Comparison of ENCODE assay signal across 14 mouse cellular contexts in the genomic region with DNA sequence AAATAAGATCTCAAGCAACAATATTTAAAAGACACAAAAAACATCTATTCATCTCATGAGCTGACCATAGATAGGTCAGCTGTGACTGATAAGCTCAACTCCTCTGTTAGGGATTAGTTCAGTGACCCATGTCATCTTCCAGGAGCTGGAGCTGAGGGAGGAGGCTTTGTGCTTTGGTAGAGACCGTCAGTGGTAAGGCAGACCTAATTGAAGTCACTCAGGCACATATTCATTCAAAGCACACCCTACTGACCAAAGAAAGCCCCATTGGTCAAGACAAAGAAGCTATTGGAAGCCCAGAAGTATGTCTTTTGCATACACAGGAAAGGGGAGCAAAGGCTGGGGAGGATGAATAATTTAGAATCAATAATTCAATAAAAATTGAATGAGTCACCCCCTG. TPM values are rescaled to one million over a fixed set of nuclear protein-coding genes. Genes with fewer than 3 reads are reported as not detected.
DNase-seq lines count a peak whose midpoint lies in the region; ATAC-seq lines count a peak whose summit lies in the region.
"Had no signal": no experiment of that assay in that cellular context is flagged by ENCODE, and none has a peak within 500 bp of the region (broad histone marks: within the 10 kb centered on the region; RNA-seq: fewer than 3 reads in every experiment).

No protein-coding gene starts in this region.

- no peak overlapping the region for H3K9ac ChIP-seq in forebrain, embryonic 14.5 days (ENCODE audit: low read length)
- H3K9ac ChIP-seq in forebrain, embryonic 16.5 days (replicated peaks; ENCODE audit: low read depth, low read length): no peak overlapping the region
- H3K9ac ChIP-seq in hindbrain, embryonic 12.5 days: no peak overlapping the region
- no peak overlapping the region for H3K9ac ChIP-seq in midbrain, embryonic 12.5 days (replicated peaks)
- no peak overlapping the region for H3K9ac ChIP-seq in neural tube, embryonic 15.5 days (replicated peaks)
- H3K9ac ChIP-seq: liver, embryonic 12.5 days; lung, embryonic 15.5 days; stomach, embryonic 15.5 days had no signal

- no peak overlapping the region for H3K27ac ChIP-seq in forebrain, embryonic 14.5 days (ENCODE audit: low read depth, low read length)
- H3K27ac ChIP-seq in forebrain, embryonic 16.5 days (ENCODE audit: low read length): no peak overlapping the region
- H3K27ac ChIP-seq in hindbrain, embryonic 12.5 days: no peak overlapping the region
- no peak overlapping the region for H3K27ac ChIP-seq in midbrain, embryonic 12.5 days (replicated peaks)
- H3K27ac ChIP-seq in neural tube, embryonic 15.5 days (replicated peaks): no peak overlapping the region
- H3K27ac ChIP-seq: limb, embryonic 10.5 days; liver, embryonic 12.5 days; lung, embryonic 15.5 days; stomach, embryonic 15.5 days had no signal

- intact Hi-C loops in left cerebral cortex, postnatal 10 days (cut with DNase I): loop anchor here (5.0 kb wide), 2 partner anchors 71 to 374 kb away; no protein-coding TSS in a partner anchor

- H3K27me3 ChIP-seq in forebrain, embryonic 14.5 days (replicated peaks; ENCODE audit: control insufficient read depth, insufficient read depth, low read length): no peaks in the 10 kb centered on the region
- peaks cover 4% of the 10 kb centered on the region; the same call in 1 of the 2 replicates for H3K27me3 ChIP-seq in forebrain, embryonic 16.5 days (replicated peaks; ENCODE audit: control insufficient read depth, insufficient read depth, low read length)
- peaks cover 4% of the 10 kb centered on the region; the same call in 1 of the 2 replicates for H3K27me3 ChIP-seq in hindbrain, embryonic 12.5 days
- H3K27me3 ChIP-seq in midbrain, embryonic 12.5 days: peaks cover 4% of the 10 kb centered on the region; the same call in 1 of the 2 replicates
- H3K27me3 ChIP-seq in neural tube, embryonic 15.5 days (replicated peaks): 0 out of 2 replicates have a peak, but pooled peaks cover 3% of the 10 kb centered on the region

- H3K4me2 ChIP-seq in forebrain, embryonic 14.5 days (ENCODE audit: low read length): no peak overlapping the region
- H3K4me2 ChIP-seq in forebrain, embryonic 16.5 days (ENCODE audit: low read length): no peak overlapping the region
- H3K4me2 ChIP-seq in hindbrain, embryonic 12.5 days (replicated peaks): no peak overlapping the region
- peak overlapping the region; percentile 41 for H3K4me2 ChIP-seq in midbrain, embryonic 12.5 days (replicated peaks)
- H3K4me2 ChIP-seq in neural tube, embryonic 15.5 days: peak overlapping the region; percentile 36; the same call in 1 of the 2 replicates
- H3K4me2 ChIP-seq: liver, embryonic 12.5 days; lung, embryonic 15.5 days had no signal

- DNase-seq in forebrain, embryonic 14.5 days (ENCODE audit: low spot score): no peak
- no peak for DNase-seq in lung, postnatal 25 days (ENCODE audit: low spot score)
- DNase-seq in left cerebral cortex, postnatal 10 days (ENCODE audit: extremely low spot score in 1 of 2, low spot score in 2 of 2): no peak
- no peak for DNase-seq in adrenal gland, postnatal 14 days

- ATAC-seq in forebrain, embryonic 14.5 days: peak; percentile 22; the same call in 1 of the 2 replicates
- ATAC-seq in forebrain, embryonic 16.5 days: no peak
- peak; percentile 34; the same call in 1 of the 2 replicates for ATAC-seq in hindbrain, embryonic 12.5 days (ENCODE audit: low FRiP score)
- peak; percentile 55; the same call in 1 of the 2 replicates for ATAC-seq in midbrain, embryonic 12.5 days (ENCODE audit: low FRiP score, low read depth)
- no peak for ATAC-seq in neural tube, embryonic 15.5 days (ENCODE audit: low FRiP score)
- ATAC-seq: liver, embryonic 12.5 days had no signal

- no peak overlapping the region for H3K4me3 ChIP-seq in forebrain, embryonic 14.5 days (ENCODE audit: low read depth, low read length)
- H3K4me3 ChIP-seq in forebrain, embryonic 16.5 days (replicated peaks; ENCODE audit: low read length): no peak overlapping the region
- no peak overlapping the region for H3K4me3 ChIP-seq in hindbrain, embryonic 12.5 days
- no peak overlapping the region for H3K4me3 ChIP-seq in midbrain, embryonic 12.5 days
- no peak overlapping the region for H3K4me3 ChIP-seq in neural tube, embryonic 15.5 days (replicated peaks)
- H3K4me3 ChIP-seq: limb, embryonic 10.5 days; liver, embryonic 12.5 days; lung, embryonic 15.5 days had no signal

- 0% methylated on average over 1 of the region's 1 CpGs for WGBS in forebrain, embryonic 14.5 days
- 0% methylated on average over 1 of the region's 1 CpGs for WGBS in forebrain, embryonic 16.5 days
- 3% methylated on average over 1 of the region's 1 CpGs for WGBS in hindbrain, embryonic 12.5 days
- WGBS in midbrain, embryonic 12.5 days: 4% methylated on average over 1 of the region's 1 CpGs
- 3% methylated on average over 1 of the region's 1 CpGs for WGBS in neural tube, embryonic 15.5 days

- no peaks in the 10 kb centered on the region for H3K36me3 ChIP-seq in forebrain, embryonic 14.5 days (ENCODE audit: control insufficient read depth, insufficient read depth, low read length)
- H3K36me3 ChIP-seq in forebrain, embryonic 16.5 days (ENCODE audit: control insufficient read depth, insufficient read depth): no peaks in the 10 kb centered on the region
- no peaks in the 10 kb centered on the region for H3K36me3 ChIP-seq in hindbrain, embryonic 12.5 days
- no peaks in the 10 kb centered on the region for H3K36me3 ChIP-seq in midbrain, embryonic 12.5 days
- H3K36me3 ChIP-seq in neural tube, embryonic 15.5 days: no peaks in the 10 kb centered on the region
- H3K36me3 ChIP-seq: limb, embryonic 10.5 days; liver, embryonic 12.5 days; lung, embryonic 15.5 days; stomach, embryonic 15.5 days had no signal

- H3K9me3 ChIP-seq in forebrain, embryonic 14.5 days (replicated peaks; ENCODE audit: control insufficient read depth, low read length): no peaks in the 10 kb centered on the region
- H3K9me3 ChIP-seq in forebrain, embryonic 16.5 days (ENCODE audit: control insufficient read depth, low read length): no peaks in the 10 kb centered on the region
- no peaks in the 10 kb centered on the region for H3K9me3 ChIP-seq in hindbrain, embryonic 12.5 days (replicated peaks)
- no peaks in the 10 kb centered on the region for H3K9me3 ChIP-seq in midbrain, embryonic 12.5 days
- H3K9me3 ChIP-seq in neural tube, embryonic 15.5 days (replicated peaks): no peaks in the 10 kb centered on the region
- H3K9me3 ChIP-seq: limb, embryonic 10.5 days; liver, embryonic 12.5 days; lung, embryonic 15.5 days; stomach, embryonic 15.5 days had no signal

- no peaks in the 10 kb centered on the region for H3K4me1 ChIP-seq in forebrain, embryonic 14.5 days (ENCODE audit: control insufficient read depth, insufficient read depth, low read length)
- no peaks in the 10 kb centered on the region for H3K4me1 ChIP-seq in forebrain, embryonic 16.5 days (replicated peaks; ENCODE audit: control insufficient read depth, insufficient read depth, low read length)
- H3K4me1 ChIP-seq in hindbrain, embryonic 12.5 days: no peaks in the 10 kb centered on the region
- H3K4me1 ChIP-seq in midbrain, embryonic 12.5 days: peaks cover 9% of the 10 kb centered on the region; the same call in 1 of the 2 replicates
- peaks cover 6% of the 10 kb centered on the region; the same call in 1 of the 2 replicates for H3K4me1 ChIP-seq in neural tube, embryonic 15.5 days
- H3K4me1 ChIP-seq: limb, embryonic 10.5 days had no signal

RNA-seq across cellular contexts. Expression of gene Scrg1, which starts 27.2 kb away (rescaled TPM):
- 6.9 and 10.1 TPM in 2 replicates for polyA plus RNA-seq in forebrain, embryonic 14.5 days (2014; fragmentation: Nextera tagmentation; extraction: Ambion mirVana)
- polyA plus RNA-seq in forebrain, embryonic 16.5 days (2015; fragmentation: Nextera tagmentation; extraction: Ambion mirVana): 14.7 and 20.2 TPM in 2 replicates
- polyA plus RNA-seq in hindbrain, embryonic 12.5 days (2016; fragmentation: Nextera tagmentation; extraction: Ambion mirVana): 1.5 and 1.6 TPM in 2 replicates
- 0.69 TPM in 1 of 2 replicates, not detected in the other for polyA plus RNA-seq in midbrain, embryonic 12.5 days (2016; fragmentation: Nextera tagmentation; extraction: Ambion mirVana)
- polyA plus RNA-seq in neural tube, embryonic 15.5 days (2015; fragmentation: Nextera tagmentation; extraction: Ambion mirVana): 12.5 and 13.0 TPM in 2 replicates
- 10 to 100 TPM; 35.3 to 52.0 TPM for total RNA-seq in left cerebral cortex, postnatal 10 days (2021)
- 0.52 and 0.94 TPM in 2 replicates for total RNA-seq in adrenal gland, postnatal 14 days (2021)
- polyA plus RNA-seq: gonadal fat pad, adult 2 months; limb, embryonic 10.5 days; thymus, postnatal 0 days had no signal

RNA-seq across cellular contexts. Expression of gene Sap30, which starts 59.1 kb away (rescaled TPM):
- 87.4 and 91.1 TPM in 2 replicates for polyA plus RNA-seq in forebrain, embryonic 14.5 days (2014; fragmentation: Nextera tagmentation; extraction: Ambion mirVana)
- polyA plus RNA-seq in forebrain, embryonic 16.5 days (2015; fragmentation: Nextera tagmentation; extraction: Ambion mirVana): 53.1 and 64.3 TPM in 2 replicates
- 89.9 and 90.4 TPM in 2 replicates for polyA plus RNA-seq in hindbrain, embryonic 12.5 days (2016; fragmentation: Nextera tagmentation; extraction: Ambion mirVana)
- polyA plus RNA-seq in midbrain, embryonic 12.5 days (2016; fragmentation: Nextera tagmentation; extraction: Ambion mirVana): 115 and 116 TPM in 2 replicates
- 25.0 and 26.2 TPM in 2 replicates for polyA plus RNA-seq in neural tube, embryonic 15.5 days (2015; fragmentation: Nextera tagmentation; extraction: Ambion mirVana)
- total RNA-seq in left cerebral cortex, postnatal 10 days (2021): 1 to 10 TPM; 5.7 to 7.2 TPM
- 11.6 and 12.0 TPM in 2 replicates for total RNA-seq in adrenal gland, postnatal 14 days (2021)

Comparison
In these comparisons a context has a peak if more than half of its experiments do, and no peak if none do; other contexts are left out.
1. ATAC-seq: peak in forebrain, embryonic 14.5 days (single experiment), hindbrain, embryonic 12.5 days (single experiment) and midbrain, embryonic 12.5 days (single experiment); none in forebrain, embryonic 16.5 days (single experiment) and neural tube, embryonic 15.5 days (single experiment).
2. H3K4me2 ChIP-seq: peak in midbrain, embryonic 12.5 days (single experiment) and neural tube, embryonic 15.5 days (single experiment); none in forebrain, embryonic 14.5 days (single experiment), forebrain, embryonic 16.5 days (single experiment) and hindbrain, embryonic 12.5 days (single experiment).